8 mouse cellular contexts compared by ENCODE assay signal in genomic region chr11:61619791-61620241, GRCm38 (mm10). TPM values are rescaled to one million over a fixed set of nuclear protein-coding genes. Genes with fewer than 3 reads are reported as not detected.
DNase-seq lines count a peak whose midpoint lies in the region; ATAC-seq and TF ChIP-seq lines count a peak whose summit lies in the region.

No protein-coding gene starts in this region.

- H3K4me3 ChIP-seq in hindbrain, embryonic 13.5 days, result peak overlapping the region; percentile 38

- under 1% methylated on average over 17 of the region's 17 CpGs for WGBS in hindbrain, embryonic 13.5 days

- H3K4me2 ChIP-seq in hindbrain, embryonic 13.5 days, result peak overlapping the region; percentile 60

- in situ Hi-C loops in Patski (cut with MboI; ENCODE audit: low pct_unique_long_range_greater_than_20kb), result loop anchor here (5.0 kb wide), 2 partner anchors 113 to 203 kb away; partner anchors contain the start of gene B9d1

- H3K9me3 ChIP-seq in hindbrain, embryonic 13.5 days, result 0 out of 2 replicates have a peak, but pooled peaks cover 4% of the 10 kb centered on the region

- CTCF ChIA-PET in Patski (lab: Charles Lee), result interaction anchor here (0.7 to 2.9 kb wide), 23 partner anchors 9 to 208 kb away, joined by 3 to 19 read pairs (median 4); partner anchors contain the start of gene B9d1

- H3K27ac ChIP-seq in hindbrain, embryonic 13.5 days, result no peak overlapping the region; the same call in 1 of the 2 replicates

- peak; percentile 8 for ATAC-seq in Patski
- ATAC-seq in hindbrain, embryonic 13.5 days (ENCODE audit: low FRiP score), result peak; percentile 59

- no peaks in the 10 kb centered on the region for H3K27me3 ChIP-seq in Patski
- 0 out of 2 replicates have a peak, but pooled peaks cover 11% of the 10 kb centered on the region for H3K27me3 ChIP-seq in hindbrain, embryonic 13.5 days

- DNase-seq in Patski (ENCODE audit: low read depth, low spot score), result no peak
- peak; percentile 79 for DNase-seq in cerebellum, adult 8-10 months
- peak; percentile 44 to 57 for DNase-seq in frontal cortex, postnatal 25 days (ENCODE audit: low spot score in 2 of 2)
- peak; percentile 75 to 76 for DNase-seq in layer of hippocampus, postnatal 36 days
- DNase-seq in lung, postnatal 25 days (ENCODE audit: low spot score), result peak; percentile 80
- DNase-seq in right cerebral cortex, postnatal 4 days, result peak; percentile 77
- DNase-seq in spleen, postnatal 4 days (ENCODE audit: low spot score in 2 of 2), result no peak

- H3K9ac ChIP-seq in hindbrain, embryonic 13.5 days, result peak overlapping the region; percentile 9; the same call in 1 of the 2 replicates

- TF ChIP-seq CTCF in Patski (IDR thresholded peaks at IDR 0.05), result peak; percentile 92

- H3K4me1 ChIP-seq in hindbrain, embryonic 13.5 days (replicated peaks), result peaks cover 22% of the 10 kb centered on the region

- POLR2A ChIA-PET in Patski (lab: Charles Lee), result interaction anchor here (0.7 to 1.3 kb wide), 5 partner anchors 38 to 115 kb away, joined by 4 to 7 read pairs (median 4); partner anchors contain the start of gene B9d1

- H3K36me3 ChIP-seq in hindbrain, embryonic 13.5 days, result no peaks in the 10 kb centered on the region

RNA-seq across cellular contexts. Expression of gene Grap, which starts 33.2 kb away (rescaled TPM):
- 0.12 TPM for polyA plus RNA-seq in Patski (2021)
- 10.2 and 11.0 TPM in 2 replicates for polyA plus RNA-seq in hindbrain, embryonic 13.5 days (2015; fragmentation: Nextera tagmentation; extraction: Ambion mirVana)
- 1 to 10 TPM; 4.5 to 6.9 TPM for total RNA-seq in layer of hippocampus, postnatal 36 days (2021)

RNA-seq across cellular contexts. Expression of gene Epn2, which starts 40.3 kb away (rescaled TPM):
- polyA plus RNA-seq in Patski (2021), result 84.4 TPM
- 48.1 and 56.5 TPM in 2 replicates for polyA plus RNA-seq in hindbrain, embryonic 13.5 days (2015; fragmentation: Nextera tagmentation; extraction: Ambion mirVana)
- 100 to 1,000 TPM; 178 to 185 TPM for total RNA-seq in layer of hippocampus, postnatal 36 days (2021)

Comparison
In these comparisons a context has a peak if more than half of its experiments do, and no peak if none do; other contexts are left out.
1. DNase-seq: peak in cerebellum, adult 8-10 months (single experiment), frontal cortex, postnatal 25 days (2 of 2), layer of hippocampus, postnatal 36 days (2 of 2), lung, postnatal 25 days (single experiment) and right cerebral cortex, postnatal 4 days (single experiment); none in Patski (single experiment) and spleen, postnatal 4 days (0 of 2).
2. RNA of gene Grap, which starts 33.2 kb away (polyA plus RNA-seq): 10.2 to 11.0 TPM in hindbrain, embryonic 13.5 days; 0.12 TPM in Patski (single experiment); every median in the first group is over 10 times any median in the second.